Mouse (Mus musculus): ENCODE measurements around the gene Olfr937. TPM values are rescaled to one million over a fixed set of nuclear protein-coding genes. Genes with fewer than 3 reads are reported as not detected.

The Olfr937 gene
- not detected in 2 replicates for total RNA-seq (2017)

DNA sequence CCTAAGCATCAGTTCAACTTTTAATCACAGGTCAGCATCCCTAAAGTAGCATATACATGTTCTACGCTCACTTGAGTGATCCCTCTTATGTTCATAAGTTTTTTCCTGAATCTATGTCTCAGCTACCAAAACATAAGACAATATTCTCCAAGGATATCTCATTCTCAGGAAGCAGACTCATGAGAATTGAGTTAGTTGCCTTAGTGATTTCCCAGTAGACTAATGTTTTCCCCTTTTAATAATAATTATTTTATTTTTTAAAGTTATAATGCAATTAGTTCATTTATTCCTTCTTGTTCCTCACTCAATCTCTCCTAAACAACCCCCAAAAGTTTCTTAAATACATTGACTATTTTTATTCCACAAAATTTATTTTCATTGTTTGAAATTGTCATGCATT lies at the start of gene Olfr937:
Olfr937 (minus strand) TSS at position 101 of the 400 bp plus-strand sequence.
- ATAC-seq (ENCODE audit: extremely low read depth, insufficient number of reproducible peaks, low FRiP score, poor library complexity, severe bottlenecking): no peak

DNA sequence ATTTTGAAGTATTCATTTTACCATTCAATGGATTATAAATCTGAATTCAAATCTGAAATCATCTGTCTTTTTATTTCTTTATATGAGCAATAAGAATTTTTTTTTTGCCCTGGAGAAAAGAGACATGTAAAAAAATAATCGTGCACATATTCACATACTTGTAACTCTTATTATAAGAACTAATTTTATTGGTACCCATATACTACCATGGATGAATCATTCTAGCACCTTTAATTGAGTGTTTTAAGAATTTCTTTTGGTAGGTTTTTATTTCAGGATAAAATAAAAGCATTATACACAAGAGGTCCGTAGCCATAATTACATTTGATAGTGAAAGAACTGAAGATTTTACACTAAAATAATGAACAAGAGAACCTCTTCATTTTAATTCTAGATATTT lies 14.0 kb upstream of the Olfr937 start, which contains the start of gene Olfr938:
Olfr938 (minus strand) TSS at position 101 of the 400 bp plus-strand sequence.
- no peak for ATAC-seq (ENCODE audit: extremely low read depth, insufficient number of reproducible peaks, low FRiP score, poor library complexity, severe bottlenecking)

DNA sequence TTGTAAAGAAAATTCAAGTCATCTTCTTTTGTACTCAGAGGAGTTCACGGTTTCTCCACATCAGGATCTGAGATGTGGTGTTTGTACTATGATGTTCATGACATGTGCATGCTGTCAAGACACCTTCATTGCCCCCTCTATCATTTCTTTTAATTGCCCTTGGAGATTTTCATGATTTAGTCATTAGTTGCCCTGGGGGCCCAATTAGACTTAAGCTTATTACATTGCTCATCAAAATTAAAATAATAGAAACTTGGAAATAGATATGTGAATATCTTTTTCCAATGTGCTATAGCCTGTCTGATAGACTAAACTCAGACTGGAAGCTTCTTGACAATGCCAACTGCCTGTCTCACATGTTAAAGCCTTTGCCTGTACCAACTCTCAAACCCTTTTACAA lies 41.5 kb downstream of the Olfr937 start, which contains the start of gene Olfr146:
Olfr146 (minus strand) TSS at position 101 of the 400 bp plus-strand sequence.
- ATAC-seq (ENCODE audit: extremely low read depth, insufficient number of reproducible peaks, low FRiP score, poor library complexity, severe bottlenecking): no peak

Other genes starting within 250 kb of the Olfr937 start
- gene Olfr923, start 238.4 kb downstream of the Olfr937 start, total RNA-seq (2017): not detected in 2 replicates
- gene Olfr924, start 220.5 kb downstream of the Olfr937 start, total RNA-seq (2017): not detected in 2 replicates
- gene Olfr26, start 209.9 kb downstream of the Olfr937 start, total RNA-seq (2017): not detected in 2 replicates
- not detected in 2 replicates for gene Olfr926, start 187.8 kb downstream of the Olfr937 start, total RNA-seq (2017)
- gene Olfr930, start 135.1 kb downstream of the Olfr937 start, total RNA-seq (2017): not detected in 2 replicates
- gene Olfr933, start 92.6 kb downstream of the Olfr937 start, total RNA-seq (2017): not detected in 2 replicates
- gene Olfr934, start 76.6 kb downstream of the Olfr937 start, total RNA-seq (2017): not detected in 2 replicates
- not detected in 2 replicates for gene Olfr935, start 65.3 kb downstream of the Olfr937 start, total RNA-seq (2017)
- gene Olfr146, start 41.6 kb downstream of the Olfr937 start, total RNA-seq (2017): 0.35 TPM in 1 of 2 replicates, not detected in the other
- gene Olfr938, start 13.9 kb upstream of the Olfr937 start, total RNA-seq (2017): not detected in 2 replicates
- 0.74 TPM in 1 of 2 replicates, not detected in the other for gene Olfr27, start 63.2 kb upstream of the Olfr937 start, total RNA-seq (2017)
- gene Olfr943, start 101.4 kb upstream of the Olfr937 start, total RNA-seq (2017): 0.12 TPM in 1 of 2 replicates, not detected in the other
- not detected in 2 replicates for gene Olfr944, start 137.0 kb upstream of the Olfr937 start, total RNA-seq (2017)
- not detected in 2 replicates for gene Olfr1537, start 185.0 kb upstream of the Olfr937 start, total RNA-seq (2017)
- gene Olfr945, start 211.9 kb upstream of the Olfr937 start, total RNA-seq (2017): 0.23 TPM in 1 of 2 replicates, not detected in the other